Mouse (Mus musculus) urinary bladder, postnatal 14 days (tissue): Measurements from ENCODE around the gene Stk24.
"Not testable (repeated sequence)": the region's sequence is repeated elsewhere in the genome, so short reads cannot be mapped to it uniquely, and the experiment has no call there.

Experiments
- DNase-seq: peaks from one replicate; pipeline ENCODE4 v3.0.0; 2021; ENCODE audit warnings: low spot score

Stk24 gene

DNA sequence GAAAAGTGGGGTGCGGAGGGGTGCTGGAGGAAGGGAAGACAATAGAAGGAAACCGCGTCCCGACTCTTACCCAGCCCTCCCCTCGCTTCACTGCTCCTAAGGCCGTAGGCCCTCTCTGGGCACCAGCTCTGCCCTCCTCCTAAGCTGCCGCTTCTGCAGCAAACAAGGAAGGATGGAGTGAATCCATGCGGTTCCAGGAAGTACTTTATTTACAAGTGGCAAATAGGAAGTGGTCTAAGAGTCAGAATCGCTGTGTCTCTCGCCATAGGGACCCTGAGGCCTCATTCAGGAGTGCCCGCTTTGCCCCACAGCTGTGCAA is at the start of gene Stk24:
Gene Stk24, minus strand, starts transcription at position 185 of the 319 bp plus-strand sequence.
- no peak for DNase-seq

GRCm38 (mm10) chr14:121428148-121428547 is 48.3 kb upstream of the Stk24 start:
- DNase-seq = no peak

- DNase-seq = no peak
Observed at GRCm38 (mm10) chr14:121426743-121427142, 46.9 kb upstream of the Stk24 start.

DNA sequence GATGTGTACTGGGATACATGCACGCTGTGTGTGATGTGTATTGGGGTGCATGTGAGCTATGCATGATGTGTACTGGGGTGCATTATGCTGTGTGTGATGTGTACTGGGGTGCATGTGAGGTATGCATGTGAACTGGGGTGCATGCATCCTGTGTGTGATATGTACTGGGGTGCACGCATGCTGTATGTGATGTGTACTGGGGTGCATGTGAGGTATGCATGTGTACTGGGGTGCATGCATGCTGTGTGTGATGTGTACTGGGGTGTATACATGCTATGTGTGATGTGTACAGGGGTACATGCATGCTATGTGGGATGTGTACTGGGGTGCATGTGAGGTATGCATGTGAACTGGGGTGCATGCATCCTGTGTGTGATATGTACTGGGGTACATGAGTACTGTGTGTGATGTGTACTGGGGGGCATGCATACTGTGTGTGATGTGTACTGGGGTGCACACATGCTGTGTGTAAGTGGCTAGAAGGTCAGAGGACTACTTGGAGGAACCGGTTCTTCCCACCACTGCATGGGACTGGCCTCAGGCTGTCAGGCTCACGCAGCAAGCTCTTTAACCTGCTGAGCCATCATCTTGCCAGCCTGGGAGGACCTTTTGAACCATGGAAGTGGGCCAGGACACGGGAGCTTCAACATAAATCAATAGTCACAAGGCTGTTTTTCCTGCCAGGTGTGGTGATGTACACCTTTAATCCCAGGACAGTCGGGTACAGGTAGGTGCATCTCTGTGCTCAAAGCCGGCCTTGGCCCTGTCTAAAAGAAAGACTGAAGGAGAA is 45.4 kb upstream of the Stk24 start:
- peak; percentile 52 for DNase-seq

DNA sequence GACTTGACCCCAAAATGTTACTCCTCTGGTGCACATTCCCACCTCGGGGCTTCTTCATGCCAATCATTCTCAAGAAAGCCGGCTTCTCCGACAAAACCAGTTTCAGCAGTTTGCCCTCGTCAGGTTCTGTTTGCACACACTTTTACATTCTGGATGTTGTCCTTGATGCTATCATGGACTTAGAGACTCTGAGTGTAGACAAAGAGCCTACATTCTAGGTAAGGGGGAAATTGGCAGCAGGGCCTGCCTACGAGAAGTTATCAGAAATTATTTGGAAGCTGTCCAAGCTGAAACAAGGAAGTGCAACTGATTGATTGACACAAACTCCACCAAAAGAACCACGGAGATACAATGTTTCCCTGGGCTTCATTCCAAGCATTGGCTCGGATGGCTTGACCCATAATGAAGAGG is 43.5 kb upstream of the Stk24 start:
- peak; percentile 81 for DNase-seq

DNA sequence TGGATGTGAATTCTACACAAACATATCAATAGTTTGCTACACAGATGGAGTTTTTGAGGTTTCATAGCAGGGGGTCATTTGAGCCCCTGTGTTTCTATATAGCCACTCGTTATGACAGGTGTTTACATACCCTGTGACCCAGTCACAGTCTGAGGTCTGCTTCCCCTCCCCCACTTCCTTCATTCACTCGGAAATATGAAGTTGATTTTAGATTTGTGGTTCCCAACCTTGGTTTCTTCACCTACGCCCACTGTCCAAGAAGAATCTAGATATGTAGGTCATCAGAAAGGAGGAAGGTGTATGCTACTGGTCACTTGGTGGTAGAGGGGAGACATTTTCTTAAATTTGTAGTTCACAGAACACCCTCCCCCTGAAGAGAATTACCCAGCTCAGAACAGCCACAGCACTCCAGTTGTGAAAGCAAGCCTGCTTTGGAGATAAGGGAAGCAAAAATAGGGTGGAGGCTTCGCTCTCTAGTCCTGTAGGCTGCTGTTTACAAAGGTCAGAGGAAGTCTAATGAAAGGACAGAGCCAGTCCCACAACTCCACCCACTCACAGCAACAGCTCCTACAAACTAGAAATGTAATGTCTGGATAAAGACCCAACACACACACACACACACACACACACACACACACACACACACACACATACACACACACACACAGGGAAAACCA is 43.0 kb upstream of the Stk24 start:
- DNase-seq = no peak

- no peak for DNase-seq
Observed at GRCm38 (mm10) chr14:121422000-121422399, 42.2 kb upstream of the Stk24 start.

- peak; percentile 84 for DNase-seq
Observed at GRCm38 (mm10) chr14:121417594-121417993, 37.8 kb upstream of the Stk24 start.

DNA sequence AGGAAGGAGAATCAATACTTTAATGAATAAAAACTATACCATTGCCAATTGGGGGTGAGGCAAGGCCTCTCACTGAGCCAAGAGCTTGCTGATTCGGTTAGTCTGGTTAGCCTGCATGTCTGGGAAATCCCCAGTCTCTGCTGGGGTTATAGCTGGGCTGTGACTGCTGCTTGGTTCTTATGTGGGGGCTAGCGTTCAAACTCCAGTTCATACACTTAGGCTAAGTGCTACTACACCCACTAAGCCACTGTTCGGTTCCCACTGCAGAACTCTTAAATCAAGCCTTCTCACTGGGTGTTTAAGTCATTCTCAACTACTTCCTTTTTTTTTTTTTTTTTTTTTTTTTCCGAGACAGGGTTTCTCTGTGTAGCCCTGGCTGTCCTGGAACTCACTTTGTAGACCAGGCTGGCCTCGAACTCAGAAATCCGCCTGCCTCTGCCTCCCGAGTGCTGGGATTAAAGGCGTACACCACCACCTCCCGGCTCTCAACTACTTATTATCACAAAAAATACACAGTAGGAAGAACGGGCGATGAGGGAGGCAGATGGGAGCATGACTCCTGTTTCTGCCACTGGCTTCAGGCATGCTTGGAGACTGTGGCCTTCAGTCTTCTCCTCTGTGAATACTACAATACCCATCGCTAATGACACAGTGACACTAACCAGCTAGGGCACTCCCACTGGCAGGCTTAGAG is 37.0 kb upstream of the Stk24 start:
- no peak for DNase-seq

DNA sequence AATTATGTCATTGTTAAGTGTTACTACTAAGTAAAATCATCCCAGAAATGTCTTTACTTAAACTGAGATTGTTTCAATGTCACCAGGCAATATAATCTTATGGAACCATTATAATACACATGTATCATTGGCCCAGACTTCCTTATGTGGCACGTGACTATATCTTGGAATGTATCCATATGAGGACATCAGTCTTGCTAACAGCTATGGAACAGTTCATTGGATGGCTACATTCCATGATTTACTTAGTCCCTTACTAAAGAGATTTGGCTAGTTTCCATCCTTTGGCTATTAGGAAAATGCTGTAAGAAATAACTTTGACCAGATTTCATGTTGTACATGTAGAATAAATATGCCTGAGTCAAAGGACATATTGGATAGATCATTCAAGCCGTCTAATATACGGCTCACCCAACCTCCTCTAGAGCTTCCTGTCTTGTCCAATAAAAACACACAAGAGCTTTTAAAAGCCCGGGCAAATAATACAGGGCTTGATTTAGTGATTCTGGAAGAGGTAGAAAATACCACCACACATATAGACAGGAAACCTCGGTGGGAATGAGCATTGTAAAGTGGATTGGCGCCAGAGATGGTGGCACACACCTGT is 34.9 kb upstream of the Stk24 start:
- no peak for DNase-seq

DNA sequence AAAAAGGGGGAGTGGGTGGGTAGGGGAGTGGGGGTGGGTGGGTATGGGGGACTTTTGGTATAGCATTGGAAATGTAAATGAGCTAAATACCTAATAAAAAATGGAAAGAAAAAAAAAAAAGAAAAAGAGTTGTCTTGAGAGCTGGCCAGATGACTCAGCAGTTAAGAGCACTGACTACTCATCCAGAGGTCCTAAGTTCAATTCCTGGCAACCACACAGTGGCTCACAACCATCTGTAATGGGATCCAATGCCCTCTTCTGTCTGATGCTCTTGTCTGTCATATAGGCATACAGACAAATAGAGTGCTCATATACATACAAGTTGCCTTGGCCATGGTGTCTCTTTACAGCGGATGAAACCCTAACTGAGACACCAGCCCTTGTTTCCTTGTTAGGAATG is 33.9 kb upstream of the Stk24 start:
- DNase-seq = not testable (repeated sequence)

DNA sequence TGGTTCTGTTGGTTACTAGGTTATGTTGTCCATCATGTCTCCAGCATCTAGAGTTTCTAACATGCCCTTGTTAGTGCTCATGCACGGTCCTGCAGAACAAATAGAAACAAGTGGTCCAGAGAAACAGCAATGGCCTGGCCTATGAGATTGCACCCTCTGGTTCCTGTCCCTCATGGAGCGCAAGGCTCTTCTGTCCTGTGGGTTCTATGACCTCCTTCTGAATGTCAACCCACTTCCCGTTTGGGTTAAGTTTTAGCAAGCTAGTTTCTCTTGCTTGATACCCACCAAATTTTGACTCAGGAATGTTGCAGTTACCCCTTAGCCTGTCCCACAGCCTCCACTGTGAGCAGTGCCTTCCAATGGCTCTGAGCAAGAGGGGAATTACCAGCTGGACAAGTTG is 29.1 kb upstream of the Stk24 start:
- DNase-seq = no peak

- no peak for DNase-seq
Observed at GRCm38 (mm10) chr14:121406943-121407342, 27.1 kb upstream of the Stk24 start.

- DNase-seq = no peak
Observed at GRCm38 (mm10) chr14:121405546-121405945, 25.7 kb upstream of the Stk24 start.

GRCm38 (mm10) chr14:121405120-121405519 is 25.3 kb upstream of the Stk24 start:
- no peak for DNase-seq

DNA sequence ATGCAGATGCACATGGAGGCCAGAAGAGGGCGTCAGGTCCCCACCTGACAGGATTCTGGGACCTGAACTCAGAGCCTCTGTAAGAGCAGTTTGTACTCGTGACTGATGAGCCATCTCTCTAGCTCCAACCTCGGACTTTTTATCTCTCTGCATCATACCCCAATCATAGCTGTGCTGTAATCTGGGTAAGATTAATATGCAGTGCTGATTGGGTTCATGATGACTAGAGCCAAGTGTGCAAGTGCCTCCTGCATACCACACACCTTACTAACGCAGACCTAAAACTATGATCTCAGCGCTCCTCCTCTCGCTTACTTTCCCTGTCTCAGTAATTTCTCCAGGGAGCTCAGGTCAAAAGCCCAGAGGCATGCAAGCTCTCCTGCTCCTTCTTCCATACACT is 19.9 kb upstream of the Stk24 start:
- DNase-seq = no peak

DNA sequence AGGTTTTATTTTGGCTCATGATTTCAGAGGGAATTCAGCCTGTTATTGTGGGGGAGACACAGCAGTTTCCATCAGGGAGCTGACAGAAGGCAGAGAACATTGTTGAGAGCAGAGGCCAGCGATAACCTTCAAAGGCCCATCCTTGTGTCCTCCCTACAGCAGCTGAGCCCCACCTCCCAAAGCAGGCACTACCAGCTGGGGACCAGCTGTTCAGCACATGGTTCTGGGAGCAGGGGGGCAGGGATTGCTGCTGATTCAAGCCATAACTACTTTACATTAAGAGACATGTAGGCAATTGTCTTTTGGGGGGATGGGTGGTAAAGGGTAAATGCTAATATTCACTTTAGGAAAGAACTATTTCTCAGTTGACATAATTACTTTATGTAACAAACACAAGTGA is 17.7 kb upstream of the Stk24 start:
- no peak for DNase-seq

GRCm38 (mm10) chr14:121395125-121395524 is 15.3 kb upstream of the Stk24 start:
- DNase-seq = no peak

DNA sequence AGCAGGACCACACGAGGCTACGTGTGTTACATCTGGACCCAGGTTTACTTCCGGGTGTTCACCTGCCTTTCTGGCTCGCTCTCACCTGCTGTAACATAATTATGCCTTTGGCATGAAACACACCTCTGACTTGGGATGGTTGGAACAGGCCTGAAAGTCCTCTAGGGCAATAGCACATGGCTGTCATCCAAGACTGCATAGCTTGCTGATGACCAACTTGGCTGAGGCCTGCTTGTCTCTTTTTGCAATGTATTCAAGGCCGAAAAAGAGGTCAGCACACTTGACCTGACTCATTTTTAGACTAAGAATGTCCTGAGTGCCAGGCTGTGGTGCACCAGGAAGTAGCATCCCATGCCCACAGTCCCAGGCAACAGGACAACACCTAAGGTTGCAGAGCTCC is 12.1 kb upstream of the Stk24 start:
- DNase-seq = peak; percentile 73

GRCm38 (mm10) chr14:121387760-121388159 is 7.9 kb upstream of the Stk24 start:
- no peak for DNase-seq

DNA sequence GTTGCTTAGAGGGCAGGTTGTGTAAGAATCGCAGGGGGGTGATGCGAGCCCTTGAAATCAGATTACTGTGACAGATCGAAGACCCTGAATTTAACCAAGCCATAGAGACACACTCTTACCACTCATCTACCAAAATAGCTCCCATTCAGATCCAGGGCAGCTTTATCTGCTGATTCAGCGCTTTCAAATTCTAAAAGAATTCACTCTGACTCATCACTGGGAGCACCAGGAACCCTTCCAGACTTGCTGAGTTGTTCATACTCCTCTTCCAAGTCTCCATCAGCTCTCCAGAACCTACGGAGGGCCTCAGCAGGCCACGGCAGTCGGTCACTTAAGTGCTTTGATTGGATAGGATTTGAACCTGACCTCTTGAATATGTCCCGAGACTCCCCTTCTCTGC is 5.6 kb upstream of the Stk24 start:
- DNase-seq = no peak

- DNase-seq = no peak
Observed at GRCm38 (mm10) chr14:121383801-121384200, 4.0 kb upstream of the Stk24 start.
